Mouse (Mus musculus): ENCODE data around the gene Col6a6. TPM values are rescaled to one million over a fixed set of nuclear protein-coding genes. Genes with fewer than 3 reads are reported as not detected.

The Col6a6 gene
- polyA plus RNA-seq, 1 experiment from 2014 or later = 1.9 TPM

DNA sequence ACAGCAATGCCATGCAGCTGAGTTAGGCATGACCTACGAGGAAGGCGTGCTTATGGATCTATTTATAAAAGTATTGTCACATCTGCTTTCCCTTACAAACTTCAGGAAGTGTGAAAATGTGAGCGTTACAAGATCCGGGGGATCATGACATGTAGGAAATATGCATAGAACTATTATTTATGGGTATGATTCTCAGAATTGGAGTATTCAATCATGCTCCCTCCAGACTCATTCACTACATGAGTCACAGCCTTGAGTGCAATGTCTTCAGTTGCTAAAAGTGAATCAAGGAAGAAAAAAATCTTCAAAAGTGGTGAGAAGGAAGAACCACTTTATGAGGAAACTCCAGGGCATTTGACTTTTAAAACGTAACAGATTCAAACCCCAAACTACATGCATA lies 63.3 kb downstream of the Col6a6 start:
- Histone ChIP-seq H3K36me3 (no peaks in the 10 kb centered on the region), H3K4me1 (no peaks in the 10 kb centered on the region), H3K9ac (no peak overlapping the region), H3K27me3 (replicated peaks) (no peaks in the 10 kb centered on the region), H3K9me3 (no peaks in the 10 kb centered on the region), H3K4me3 (replicated peaks) (no peak overlapping the region), H3K4me2 (no peak overlapping the region), H3K27ac (no peak overlapping the region)
- no peak for ATAC-seq (ENCODE audit: insufficient read depth, low FRiP score, low read depth)
- 70% methylated on average over 5 of the region's 5 CpGs for WGBS

DNA sequence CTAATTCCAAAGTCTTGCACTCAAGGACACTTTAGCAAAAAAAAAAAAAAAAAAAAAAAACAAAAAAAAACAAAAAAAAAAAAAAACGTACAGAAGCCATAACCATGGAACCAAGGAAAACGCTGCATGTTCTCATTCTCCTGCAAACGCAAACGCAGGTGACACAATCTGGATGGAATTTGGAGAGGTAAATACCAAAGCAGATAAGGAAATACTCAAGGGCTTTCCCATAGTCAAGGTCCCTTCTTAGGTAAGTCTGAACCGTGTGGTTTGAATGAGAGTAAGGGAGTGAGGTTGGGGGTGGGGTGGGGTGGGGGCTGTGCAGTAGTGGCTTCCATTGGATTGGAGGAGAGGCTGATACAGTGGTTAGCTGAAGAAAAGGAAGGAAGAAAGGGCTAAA lies 63.8 kb downstream of the Col6a6 start:
- ATAC-seq (ENCODE audit: insufficient read depth, low FRiP score, low read depth) = peak; percentile 87
- Histone ChIP-seq H3K4me3 (replicated peaks) (no peak overlapping the region), H3K4me2 (no peak overlapping the region), H3K36me3 (no peaks in the 10 kb centered on the region), H3K4me1 (no peaks in the 10 kb centered on the region), H3K27ac (no peak overlapping the region), H3K9me3 (no peaks in the 10 kb centered on the region), H3K27me3 (replicated peaks) (no peaks in the 10 kb centered on the region), H3K9ac (no peak overlapping the region)
- 51% methylated on average over 5 of the region's 5 CpGs for WGBS

- Histone ChIP-seq H3K4me1 (no peaks in the 10 kb centered on the region), H3K36me3 (no peaks in the 10 kb centered on the region), H3K9ac (no peak overlapping the region), H3K4me2 (no peak overlapping the region), H3K4me3 (replicated peaks) (no peak overlapping the region), H3K27me3 (replicated peaks) (no peaks in the 10 kb centered on the region), H3K9me3 (no peaks in the 10 kb centered on the region), H3K27ac (no peak overlapping the region)
- no peak for ATAC-seq (ENCODE audit: insufficient read depth, low FRiP score, low read depth)
- 72% methylated on average over 3 of the region's 3 CpGs for WGBS
Observed at GRCm38 (mm10) chr9:105763625-105764024, 64.3 kb downstream of the Col6a6 start.

DNA sequence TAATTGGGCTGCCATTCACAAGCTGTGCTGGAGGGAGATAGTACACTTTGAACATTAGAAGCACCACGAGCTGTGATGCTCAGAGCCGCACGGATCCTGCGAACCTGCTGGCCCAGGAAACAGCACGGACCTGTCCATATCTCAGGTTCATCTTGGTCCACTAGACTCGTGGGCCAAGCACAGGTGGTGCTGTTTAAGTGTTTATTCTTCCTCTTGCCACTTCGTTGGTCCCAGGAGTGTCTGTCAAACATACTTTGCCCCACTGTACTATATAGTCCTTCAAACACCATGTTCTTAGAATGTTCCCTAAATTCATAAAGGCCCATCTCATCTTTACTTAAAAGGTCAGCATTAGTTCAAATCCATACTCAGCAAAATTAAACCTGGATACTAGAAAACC lies 65.7 kb downstream of the Col6a6 start:
- Histone ChIP-seq H3K27me3 (replicated peaks) (no peaks in the 10 kb centered on the region), H3K27ac (no peak overlapping the region), H3K9me3 (no peaks in the 10 kb centered on the region), H3K4me2 (no peak overlapping the region), H3K4me1 (no peaks in the 10 kb centered on the region), H3K9ac (no peak overlapping the region), H3K4me3 (replicated peaks) (no peak overlapping the region), H3K36me3 (no peaks in the 10 kb centered on the region)
- ATAC-seq (ENCODE audit: insufficient read depth, low FRiP score, low read depth) = no peak
- WGBS = 81% methylated on average over 7 of the region's 7 CpGs

DNA sequence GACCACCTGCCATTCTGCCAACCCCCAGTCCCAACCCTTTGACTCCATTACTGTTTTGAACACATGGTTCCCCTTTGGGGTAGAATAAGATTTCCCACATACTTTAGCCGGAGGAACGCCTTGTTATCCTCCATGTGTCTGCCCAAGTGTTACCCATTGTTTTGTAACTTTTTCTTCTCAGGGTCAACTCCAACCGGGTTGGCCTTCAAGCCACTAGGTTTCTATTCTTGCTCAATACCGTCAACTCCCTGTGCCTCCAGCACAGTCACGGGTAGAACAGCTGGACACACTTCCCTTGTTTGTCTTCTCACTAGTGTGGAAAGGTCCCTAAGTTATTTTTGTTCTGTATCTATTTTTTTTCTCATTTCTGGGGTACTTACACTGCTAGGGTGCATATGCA lies 69.1 kb downstream of the Col6a6 start:
- Histone ChIP-seq H3K36me3 (no peaks in the 10 kb centered on the region), H3K27me3 (replicated peaks) (no peaks in the 10 kb centered on the region)
- ATAC-seq (ENCODE audit: insufficient read depth, low FRiP score, low read depth) = no peak

GRCm38 (mm10) chr9:105758173-105758765 lies 69.7 kb downstream of the Col6a6 start:
- Histone ChIP-seq H3K9ac (no peak overlapping the region), H3K4me2 (no peak overlapping the region), H3K27ac (no peak overlapping the region), H3K36me3 (no peaks in the 10 kb centered on the region), H3K4me3 (replicated peaks) (no peak overlapping the region), H3K9me3 (no peaks in the 10 kb centered on the region), H3K4me1 (no peaks in the 10 kb centered on the region), H3K27me3 (replicated peaks) (no peaks in the 10 kb centered on the region)
- 86% methylated on average over 14 of the region's 14 CpGs for WGBS
- ATAC-seq (ENCODE audit: insufficient read depth, low FRiP score, low read depth) = no peak

More for the DNA sequence above, 69.1 kb downstream of the Col6a6 start:
- 81% methylated on average over 5 of the region's 5 CpGs for WGBS
- Histone ChIP-seq H3K4me1 (no peaks in the 10 kb centered on the region), H3K9me3 (no peaks in the 10 kb centered on the region), H3K9ac (no peak overlapping the region), H3K4me3 (replicated peaks) (no peak overlapping the region), H3K4me2 (no peak overlapping the region), H3K27ac (no peak overlapping the region)

DNA sequence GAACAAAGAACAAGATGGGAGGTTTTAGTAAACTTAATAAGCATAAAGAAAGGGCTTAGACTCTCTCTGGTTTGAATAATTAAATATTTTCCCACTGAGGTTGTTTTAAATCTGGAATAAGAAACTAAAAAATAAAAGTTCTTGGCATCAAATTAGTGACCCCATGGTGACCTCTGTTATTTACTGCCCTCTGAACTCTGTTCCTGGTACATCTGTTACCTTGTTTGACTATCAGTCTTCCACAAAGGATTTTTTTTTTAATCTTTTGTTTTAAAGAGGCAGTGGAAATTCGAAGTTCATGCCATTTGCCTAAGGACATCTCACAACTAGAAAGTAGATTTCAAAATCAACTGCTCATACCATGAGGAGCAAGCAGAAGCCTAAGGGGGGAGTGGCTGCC lies 73.7 kb downstream of the Col6a6 start:
- no peaks in the 10 kb centered on the region for H3K4me1 ChIP-seq
- no peaks in the 10 kb centered on the region for H3K9me3 ChIP-seq
- no peaks in the 10 kb centered on the region for H3K36me3 ChIP-seq
- H3K4me2 ChIP-seq = no peak overlapping the region
- no peaks in the 10 kb centered on the region for H3K27me3 ChIP-seq (replicated peaks)
- 35% methylated on average over 1 of the region's 1 CpGs for WGBS
- no peak for ATAC-seq (ENCODE audit: insufficient read depth, low FRiP score, low read depth)
- no peak overlapping the region for H3K27ac ChIP-seq
- H3K4me3 ChIP-seq (replicated peaks) = no peak overlapping the region
- no peak overlapping the region for H3K9ac ChIP-seq

- WGBS = 86% methylated on average over 3 of the region's 3 CpGs
- ATAC-seq (ENCODE audit: insufficient read depth, low FRiP score, low read depth) = no peak
- Histone ChIP-seq H3K4me3 (replicated peaks) (no peak overlapping the region), H3K9ac (no peak overlapping the region), H3K4me1 (no peaks in the 10 kb centered on the region), H3K36me3 (no peaks in the 10 kb centered on the region), H3K27ac (no peak overlapping the region), H3K27me3 (replicated peaks) (no peaks in the 10 kb centered on the region), H3K9me3 (no peaks in the 10 kb centered on the region), H3K4me2 (no peak overlapping the region)
Observed at GRCm38 (mm10) chr9:105745861-105746260, 82.1 kb downstream of the Col6a6 start.

- Histone ChIP-seq H3K27ac (no peak overlapping the region), H3K4me1 (no peaks in the 10 kb centered on the region), H3K9me3 (no peaks in the 10 kb centered on the region), H3K36me3 (no peaks in the 10 kb centered on the region), H3K4me2 (no peak overlapping the region), H3K9ac (no peak overlapping the region), H3K27me3 (replicated peaks) (no peaks in the 10 kb centered on the region), H3K4me3 (replicated peaks) (no peak overlapping the region)
- WGBS = 78% methylated on average over 2 of the region's 2 CpGs
- ATAC-seq (ENCODE audit: insufficient read depth, low FRiP score, low read depth) = no peak
Observed at GRCm38 (mm10) chr9:105740413-105740812, 87.5 kb downstream of the Col6a6 start.

- Histone ChIP-seq H3K9ac (no peak overlapping the region), H3K9me3 (no peaks in the 10 kb centered on the region), H3K4me3 (replicated peaks) (no peak overlapping the region), H3K27me3 (replicated peaks) (no peaks in the 10 kb centered on the region), H3K36me3 (no peaks in the 10 kb centered on the region), H3K4me2 (no peak overlapping the region), H3K27ac (no peak overlapping the region), H3K4me1 (no peaks in the 10 kb centered on the region)
- WGBS = 86% methylated on average over 9 of the region's 9 CpGs
- ATAC-seq (ENCODE audit: insufficient read depth, low FRiP score, low read depth) = no peak
Observed at GRCm38 (mm10) chr9:105739446-105739845, 88.5 kb downstream of the Col6a6 start.

DNA sequence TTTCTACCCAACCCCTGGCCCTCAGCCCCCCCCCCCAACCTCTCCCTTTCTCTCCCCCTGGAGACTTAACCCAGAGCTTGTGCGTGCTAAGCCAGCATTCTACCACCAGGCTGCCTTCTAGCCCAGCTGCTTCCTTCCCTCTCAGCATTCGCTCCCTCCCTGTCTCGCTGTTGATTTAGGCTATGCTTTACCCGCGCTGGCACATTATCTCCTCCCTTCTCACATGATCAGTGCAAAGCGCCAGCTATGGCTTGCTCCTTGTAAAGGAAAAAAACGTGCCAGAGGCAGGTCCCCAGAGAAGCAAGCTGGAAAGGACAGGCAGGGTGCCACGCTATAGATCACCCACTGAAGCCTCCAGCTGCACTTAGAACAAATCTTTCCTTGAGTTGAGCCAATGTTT lies 90.5 kb downstream of the Col6a6 start:
- Histone ChIP-seq H3K9ac (no peak overlapping the region), H3K4me1 (no peaks in the 10 kb centered on the region), H3K27ac (no peak overlapping the region), H3K9me3 (no peaks in the 10 kb centered on the region), H3K4me2 (no peak overlapping the region), H3K4me3 (replicated peaks) (no peak overlapping the region), H3K27me3 (replicated peaks) (no peaks in the 10 kb centered on the region), H3K36me3 (no peaks in the 10 kb centered on the region)
- ATAC-seq (ENCODE audit: insufficient read depth, low FRiP score, low read depth) = no peak
- 39% methylated on average over 8 of the region's 8 CpGs for WGBS

DNA sequence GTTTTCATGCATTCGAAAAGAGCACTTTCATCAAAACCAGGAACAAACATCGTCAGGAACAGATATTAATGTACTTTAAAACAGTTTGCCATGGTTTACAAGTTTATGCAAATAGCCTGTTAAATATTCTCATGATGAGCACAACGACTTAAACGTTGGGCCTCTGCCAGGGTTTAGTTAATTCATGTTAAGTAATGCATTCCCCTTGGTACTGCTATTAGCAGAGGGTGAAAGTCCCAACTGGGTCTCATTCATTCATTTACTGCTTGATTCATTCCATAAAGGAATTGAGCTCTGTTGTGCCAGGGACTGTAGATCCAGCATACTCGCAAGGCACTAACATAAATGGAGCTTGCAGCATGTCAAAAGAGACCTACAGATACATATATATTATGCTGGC lies 92.8 kb downstream of the Col6a6 start:
- Histone ChIP-seq H3K4me1 (no peaks in the 10 kb centered on the region), H3K27me3 (replicated peaks) (no peaks in the 10 kb centered on the region), H3K4me3 (replicated peaks) (no peak overlapping the region), H3K4me2 (no peak overlapping the region), H3K27ac (no peak overlapping the region), H3K36me3 (no peaks in the 10 kb centered on the region), H3K9ac (no peak overlapping the region), H3K9me3 (no peaks in the 10 kb centered on the region)
- WGBS = 78% methylated on average over 5 of the region's 5 CpGs
- no peak for ATAC-seq (ENCODE audit: insufficient read depth, low FRiP score, low read depth)

DNA sequence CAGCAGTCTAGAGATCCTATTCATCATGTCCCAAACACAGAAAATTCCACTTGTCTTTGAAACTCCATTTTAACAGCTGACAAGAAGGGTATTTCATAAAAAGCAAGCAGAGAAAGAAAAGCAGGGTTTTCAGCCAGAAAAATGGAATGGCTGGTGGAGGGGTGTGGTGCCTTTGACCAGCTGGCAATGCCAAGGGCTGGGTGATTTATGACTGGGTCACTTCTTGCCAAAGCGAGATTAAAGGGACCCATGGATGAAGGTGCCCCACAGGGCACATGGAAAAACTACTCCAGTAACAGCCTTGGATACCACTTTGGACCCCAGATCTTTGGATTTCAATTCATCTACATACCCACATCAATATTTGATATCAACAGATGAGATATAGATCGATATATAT lies 93.3 kb downstream of the Col6a6 start:
- 67% methylated on average over 2 of the region's 2 CpGs for WGBS
- H3K9me3 ChIP-seq = no peaks in the 10 kb centered on the region
- no peak for ATAC-seq (ENCODE audit: insufficient read depth, low FRiP score, low read depth)
- no peak overlapping the region for H3K4me2 ChIP-seq
- H3K27me3 ChIP-seq (replicated peaks) = no peaks in the 10 kb centered on the region
- H3K27ac ChIP-seq = no peak overlapping the region
- H3K9ac ChIP-seq = no peak overlapping the region
- no peaks in the 10 kb centered on the region for H3K4me1 ChIP-seq
- H3K4me3 ChIP-seq (replicated peaks) = no peak overlapping the region
- no peaks in the 10 kb centered on the region for H3K36me3 ChIP-seq

All from stomach, embryonic 15.5 days (tissue).